Mouse (Mus musculus): ENCODE measurements around the gene Terb2. TPM values are rescaled to one million over a fixed set of nuclear protein-coding genes. Genes with fewer than 3 reads are reported as not detected.
"Not testable (repeated sequence)": the region's sequence is repeated elsewhere in the genome, so short reads cannot be mapped to it uniquely, and the experiment has no call there.

The Terb2 gene
- polyA plus RNA-seq, 1 experiment, result not detected

DNA sequence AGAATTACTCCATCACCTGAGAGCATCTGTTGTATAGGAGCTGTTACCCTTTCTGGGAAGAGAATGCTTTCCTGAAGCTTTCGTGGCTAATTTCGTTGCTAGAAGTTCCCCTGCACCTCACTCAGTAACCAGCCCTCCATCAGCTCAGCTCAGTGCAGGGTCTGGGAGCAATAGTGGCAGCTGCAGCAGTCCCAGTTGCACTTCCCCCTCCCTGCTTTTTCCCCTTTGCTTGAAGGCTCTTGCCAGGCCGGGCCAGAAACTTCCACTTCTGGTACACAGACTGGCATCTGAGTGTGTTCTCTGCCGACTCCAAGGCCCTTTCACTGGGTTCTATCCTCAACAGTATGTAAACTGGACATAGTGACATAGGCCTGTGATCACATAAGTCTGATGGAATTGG lies 986 bp upstream of the Terb2 start:
- H3K36me3 ChIP-seq (ENCODE audit: control insufficient read depth, insufficient read depth, low read length), result no peaks in the 10 kb centered on the region
- 86% methylated on average over 4 of the region's 4 CpGs for WGBS
- no peak overlapping the region for H3K4me3 ChIP-seq (ENCODE audit: insufficient read depth, low read depth, low read length)
- no peak for DNase-seq
- H3K4me1 ChIP-seq (ENCODE audit: control insufficient read depth, insufficient read depth, low read length), result no peaks in the 10 kb centered on the region
- no peak for TF ChIP-seq CTCF (conservative IDR thresholded peaks at IDR 0.05; ENCODE audit: insufficient read depth, insufficient read length, low read depth, low read length)
- no peaks in the 10 kb centered on the region for H3K27me3 ChIP-seq (replicated peaks; ENCODE audit: control insufficient read depth, insufficient read depth, low read length)
- no peak overlapping the region for H3K27ac ChIP-seq (ENCODE audit: insufficient read depth, low read depth, low read length)

GRCm38 (mm10) chr2:122186751-122187150 lies 679 bp downstream of the Terb2 start:
- no peaks in the 10 kb centered on the region for H3K4me1 ChIP-seq (ENCODE audit: control insufficient read depth, insufficient read depth, low read length)
- no peaks in the 10 kb centered on the region for H3K27me3 ChIP-seq (replicated peaks; ENCODE audit: control insufficient read depth, insufficient read depth, low read length)
- H3K4me3 ChIP-seq (ENCODE audit: insufficient read depth, low read depth, low read length), result no peak overlapping the region
- no peak overlapping the region for H3K27ac ChIP-seq (ENCODE audit: insufficient read depth, low read depth, low read length)
- no peak for DNase-seq
- TF ChIP-seq POLR2A (IDR thresholded peaks at IDR 0.05; ENCODE audit: low read depth, low read length), result no peak
- TF ChIP-seq CTCF (conservative IDR thresholded peaks at IDR 0.05; ENCODE audit: insufficient read depth, insufficient read length, low read depth, low read length), result no peak
- no peaks in the 10 kb centered on the region for H3K36me3 ChIP-seq (ENCODE audit: control insufficient read depth, insufficient read depth, low read length)
- WGBS, result 89% methylated on average over 3 of the region's 3 CpGs

- TF ChIP-seq POLR2A (IDR thresholded peaks at IDR 0.05; ENCODE audit: low read depth, low read length) (no peak), CTCF (conservative IDR thresholded peaks at IDR 0.05; ENCODE audit: insufficient read depth, insufficient read length, low read depth, low read length) (no peak)
- H3K36me3 ChIP-seq (ENCODE audit: control insufficient read depth, insufficient read depth, low read length), result no peaks in the 10 kb centered on the region
- WGBS, result 73% methylated on average over 3 of the region's 3 CpGs
- no peak for DNase-seq
- no peak overlapping the region for H3K27ac ChIP-seq (ENCODE audit: insufficient read depth, low read depth, low read length)
- H3K27me3 ChIP-seq (replicated peaks; ENCODE audit: control insufficient read depth, insufficient read depth, low read length), result no peaks in the 10 kb centered on the region
- H3K4me1 ChIP-seq (ENCODE audit: control insufficient read depth, insufficient read depth, low read length), result no peaks in the 10 kb centered on the region
- H3K4me3 ChIP-seq (ENCODE audit: insufficient read depth, low read depth, low read length), result no peak overlapping the region
Observed at GRCm38 (mm10) chr2:122191849-122192248, 5.8 kb downstream of the Terb2 start.

DNA sequence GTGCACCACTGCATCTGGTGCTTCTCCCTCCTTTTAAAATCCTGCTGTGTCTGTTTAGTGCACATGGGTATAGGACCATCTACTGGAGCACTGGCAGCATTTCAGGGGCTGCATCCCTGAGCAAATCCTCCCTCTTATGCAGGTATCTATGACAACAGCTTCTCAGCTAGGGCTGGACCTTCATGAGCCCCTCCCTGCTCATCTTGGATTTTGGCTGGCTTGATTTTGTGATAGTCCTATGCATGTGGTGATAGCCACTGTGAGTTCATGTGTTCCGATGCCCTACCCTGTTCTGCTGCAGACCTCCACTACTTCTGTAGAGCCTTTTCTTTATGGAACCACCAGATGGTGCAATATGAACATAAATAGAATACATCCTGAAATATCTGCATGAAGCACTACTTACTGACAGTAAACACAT lies 8.4 kb downstream of the Terb2 start:
- Histone ChIP-seq H3K4me1 (ENCODE audit: control insufficient read depth, insufficient read depth, low read length) (no peaks in the 10 kb centered on the region), H3K27me3 (replicated peaks; ENCODE audit: control insufficient read depth, insufficient read depth, low read length) (no peaks in the 10 kb centered on the region), H3K27ac (ENCODE audit: insufficient read depth, low read depth, low read length) (no peak overlapping the region), H3K36me3 (ENCODE audit: control insufficient read depth, insufficient read depth, low read length) (no peaks in the 10 kb centered on the region), H3K4me3 (ENCODE audit: insufficient read depth, low read depth, low read length) (no peak overlapping the region)
- WGBS, result 41% methylated on average over 1 of the region's 1 CpGs
- TF ChIP-seq CTCF (conservative IDR thresholded peaks at IDR 0.05; ENCODE audit: insufficient read depth, insufficient read length, low read depth, low read length) (peak; percentile 51), POLR2A (IDR thresholded peaks at IDR 0.05; ENCODE audit: low read depth, low read length) (no peak)
- peak; percentile 63 for DNase-seq

DNA sequence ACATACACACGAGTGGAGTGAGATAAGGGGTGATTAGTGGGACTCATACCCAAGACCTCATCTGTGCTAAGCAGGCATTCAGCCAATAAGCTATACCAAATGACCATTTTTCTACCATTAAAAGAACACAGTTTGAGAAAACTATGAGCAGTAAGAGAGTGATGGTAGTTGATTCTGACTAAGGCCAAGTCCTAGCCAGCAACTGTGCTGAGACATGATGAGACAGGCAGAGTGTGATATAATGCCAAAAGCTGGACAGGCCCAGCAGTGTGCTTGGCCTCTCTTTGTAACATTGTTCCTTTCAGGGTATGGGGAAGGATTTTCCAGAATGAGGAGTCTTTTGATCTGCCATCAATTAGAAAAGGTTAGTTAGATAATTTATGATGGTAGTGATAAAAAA lies 15.4 kb downstream of the Terb2 start:
- TF ChIP-seq CTCF (conservative IDR thresholded peaks at IDR 0.05; ENCODE audit: insufficient read depth, insufficient read length, low read depth, low read length), result no peak
- TF ChIP-seq POLR2A (IDR thresholded peaks at IDR 0.05; ENCODE audit: low read depth, low read length), result no peak
- Histone ChIP-seq H3K36me3 (ENCODE audit: control insufficient read depth, insufficient read depth, low read length) (no peaks in the 10 kb centered on the region), H3K4me3 (ENCODE audit: insufficient read depth, low read depth, low read length) (no peak overlapping the region), H3K27me3 (replicated peaks; ENCODE audit: control insufficient read depth, insufficient read depth, low read length) (no peaks in the 10 kb centered on the region), H3K4me1 (ENCODE audit: control insufficient read depth, insufficient read depth, low read length) (no peaks in the 10 kb centered on the region), H3K27ac (ENCODE audit: insufficient read depth, low read depth, low read length) (no peak overlapping the region)
- WGBS, result 89% methylated on average over 1 of the region's 1 CpGs
- DNase-seq, result no peak

DNA sequence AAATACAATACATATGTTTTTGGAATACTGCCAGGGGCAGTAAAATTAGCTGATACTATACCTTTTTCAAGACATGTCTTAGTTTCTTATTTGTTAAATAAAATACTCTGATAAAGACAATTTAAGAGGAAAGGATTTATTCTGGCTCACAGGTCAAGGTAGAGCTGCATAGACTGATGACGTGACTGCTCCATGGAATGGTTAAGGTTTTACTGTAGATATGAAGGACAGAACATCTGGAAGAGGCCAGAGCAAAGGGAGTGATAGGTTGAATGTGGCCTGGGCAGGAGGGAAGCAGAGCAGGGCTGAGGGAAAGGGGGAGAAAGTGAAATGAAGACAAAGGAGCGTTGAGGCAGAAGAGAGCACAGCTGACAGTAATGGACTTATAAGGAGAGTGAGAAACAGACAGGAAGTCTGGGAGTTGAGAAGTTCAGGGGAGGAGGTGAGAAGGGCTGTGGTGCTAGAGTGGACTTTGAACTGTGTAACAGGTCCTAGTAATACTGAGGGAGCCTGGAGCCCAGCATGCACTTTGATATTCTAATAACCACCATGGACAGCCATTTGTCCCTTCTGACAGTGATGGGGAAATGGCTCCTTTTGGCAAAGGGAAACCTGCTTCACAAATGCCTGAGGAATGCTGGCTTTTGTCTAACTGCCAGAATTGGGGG lies 20.5 kb downstream of the Terb2 start:
- TF ChIP-seq POLR2A (IDR thresholded peaks at IDR 0.05; ENCODE audit: low read depth, low read length) (no peak), CTCF (conservative IDR thresholded peaks at IDR 0.05; ENCODE audit: insufficient read depth, insufficient read length, low read depth, low read length) (no peak)
- Histone ChIP-seq H3K36me3 (ENCODE audit: control insufficient read depth, insufficient read depth, low read length) (no peaks in the 10 kb centered on the region), H3K27me3 (replicated peaks; ENCODE audit: control insufficient read depth, insufficient read depth, low read length) (no peaks in the 10 kb centered on the region), H3K4me1 (ENCODE audit: control insufficient read depth, insufficient read depth, low read length) (no peaks in the 10 kb centered on the region), H3K4me3 (ENCODE audit: insufficient read depth, low read depth, low read length) (no peak overlapping the region), H3K27ac (ENCODE audit: insufficient read depth, low read depth, low read length) (no peak overlapping the region)
- 65% methylated on average over 2 of the region's 2 CpGs for whole genome bisulfite sequencing
- peak; percentile 2 for DNase-seq

DNA sequence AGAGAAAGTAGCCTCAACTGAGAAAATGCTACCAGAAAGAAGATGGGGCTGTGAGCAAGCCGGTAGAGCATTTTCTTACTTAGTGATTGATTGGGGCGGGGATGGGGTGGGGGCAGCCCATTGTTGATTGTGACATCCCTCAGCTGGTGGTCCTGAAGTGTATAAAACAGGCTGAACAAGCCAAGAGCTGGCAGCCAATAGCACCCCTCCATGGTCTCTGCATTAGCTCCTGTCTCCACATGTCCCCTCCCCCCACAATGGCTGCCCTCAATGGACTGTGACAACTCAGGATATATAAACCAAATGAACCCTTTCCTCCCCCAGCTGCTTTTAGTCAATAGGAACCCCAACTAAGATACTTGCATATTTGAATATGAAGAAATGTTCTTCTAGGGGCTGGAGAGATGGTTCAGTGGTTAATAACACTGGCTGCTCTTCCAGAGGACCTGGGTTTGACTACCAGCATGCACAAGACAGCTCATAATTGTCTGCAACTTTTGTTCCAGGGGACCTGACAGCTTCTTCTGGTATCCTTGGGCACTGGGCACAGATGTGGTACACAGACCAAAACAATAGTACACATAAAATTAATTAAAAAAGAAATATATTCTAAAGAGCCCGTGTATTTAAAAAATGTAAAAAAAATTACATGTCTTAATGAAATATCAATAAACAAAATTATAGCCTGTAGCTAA lies 24.6 kb downstream of the Terb2 start:
- no peaks in the 10 kb centered on the region for H3K4me1 ChIP-seq (ENCODE audit: control insufficient read depth, insufficient read depth, low read length)
- H3K27ac ChIP-seq (ENCODE audit: insufficient read depth, low read depth, low read length), result no peak overlapping the region
- no peaks in the 10 kb centered on the region for H3K27me3 ChIP-seq (replicated peaks; ENCODE audit: control insufficient read depth, insufficient read depth, low read length)
- 68% methylated on average over 3 of the region's 3 CpGs for WGBS
- H3K36me3 ChIP-seq (ENCODE audit: control insufficient read depth, insufficient read depth, low read length), result no peaks in the 10 kb centered on the region
- H3K4me3 ChIP-seq (ENCODE audit: insufficient read depth, low read depth, low read length), result no peak overlapping the region
- no peak for DNase-seq
- TF ChIP-seq CTCF (conservative IDR thresholded peaks at IDR 0.05; ENCODE audit: insufficient read depth, insufficient read length, low read depth, low read length) (no peak), POLR2A (IDR thresholded peaks at IDR 0.05; ENCODE audit: low read depth, low read length) (no peak)

DNA sequence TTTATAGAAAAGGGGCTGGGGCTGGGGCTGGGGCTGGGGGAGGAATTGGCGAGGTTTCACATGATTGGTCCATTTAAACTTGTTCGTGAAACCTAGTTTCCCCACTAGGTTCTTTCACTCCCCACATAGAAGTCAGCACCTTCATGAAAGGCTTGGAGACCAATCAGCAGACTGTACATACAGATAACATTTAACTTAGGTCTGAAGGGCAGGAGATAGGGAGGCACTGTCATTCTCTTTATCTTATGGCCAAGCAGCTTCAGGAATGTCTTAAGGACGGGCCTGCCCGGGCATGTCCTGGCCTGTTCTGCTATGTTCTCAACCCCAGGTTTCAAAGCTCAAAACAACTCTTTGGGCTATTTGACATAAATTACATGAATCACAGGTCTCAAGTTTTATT lies 31.0 kb downstream of the Terb2 start:
- not testable (repeated sequence) for H3K4me3 ChIP-seq (ENCODE audit: insufficient read depth, low read depth, low read length); H3K27me3 ChIP-seq (replicated peaks; ENCODE audit: control insufficient read depth, insufficient read depth, low read length); H3K4me1 ChIP-seq (ENCODE audit: control insufficient read depth, insufficient read depth, low read length); H3K36me3 ChIP-seq (ENCODE audit: control insufficient read depth, insufficient read depth, low read length); DNase-seq; H3K27ac ChIP-seq (ENCODE audit: insufficient read depth, low read depth, low read length)
- WGBS, result 94% methylated on average over 4 of the region's 4 CpGs

Data from kidney, adult 2 months (tissue).